Mouse (Mus musculus) gastrocnemius, adult 8-10 months (tissue): Measurements from ENCODE around the gene Rptor. TPM values are rescaled to one million over a fixed set of nuclear protein-coding genes. Genes with fewer than 3 reads are reported as not detected.

Experiments
- DNase-seq, 2 experiments: peaks; one replicate each; pipeline ENCODE4 v3.0.0; 2022; ENCODE audit warnings: low spot score in 2 of 2
- total RNA-seq, 4 experiments: library from RNA; stranded (reverse); gene quantifications; 2 replicates each; pipeline ENCODE4 v1.2.4; 2022

Rptor gene
- total RNA-seq, 4 experiments from 2014 or later: 25.2 to 28.5 (median 26.6) TPM

- peak; percentile 16 to 32 for DNase-seq
These were observed 237.0 kb downstream of the Rptor start for GRCm38 (mm10) chr11:119839411-119840342.

GRCm38 (mm10) chr11:119846608-119847007, 243.9 kb downstream of the Rptor start:
- no peak for DNase-seq

GRCm38 (mm10) chr11:119847076-119847475, 244.4 kb downstream of the Rptor start:
- no peak for DNase-seq

GRCm38 (mm10) chr11:119847569-119847968, 244.9 kb downstream of the Rptor start:
- DNase-seq: no peak

GRCm38 (mm10) chr11:119848189-119848588, 245.5 kb downstream of the Rptor start:
- DNase-seq: no peak

- DNase-seq: no peak
These were observed 253.3 kb downstream of the Rptor start for GRCm38 (mm10) chr11:119855999-119856398.

GRCm38 (mm10) chr11:119862523-119863299, 260.0 kb downstream of the Rptor start:
- no peak for DNase-seq

GRCm38 (mm10) chr11:119863421-119863821, 260.7 kb downstream of the Rptor start:
- peak in 1 of 2 experiments; percentile 13 for DNase-seq

GRCm38 (mm10) chr11:119866837-119867236, 264.1 kb downstream of the Rptor start:
- no peak for DNase-seq

- no peak for DNase-seq
These were observed 265.4 kb downstream of the Rptor start for GRCm38 (mm10) chr11:119868138-119868537.

GRCm38 (mm10) chr11:119868556-119868955, 265.9 kb downstream of the Rptor start:
- no peak for DNase-seq

GRCm38 (mm10) chr11:119871141-119871540, 268.4 kb downstream of the Rptor start:
- DNase-seq: no peak

- DNase-seq: no peak
These were observed 270.9 kb downstream of the Rptor start for GRCm38 (mm10) chr11:119873643-119874042.

- DNase-seq: no peak
These were observed 272.1 kb downstream of the Rptor start for GRCm38 (mm10) chr11:119874841-119875240.

GRCm38 (mm10) chr11:119875685-119876084, 273.0 kb downstream of the Rptor start:
- DNase-seq: no peak

- DNase-seq: no peak
These were observed 274.4 kb downstream of the Rptor start for GRCm38 (mm10) chr11:119877124-119877523.

GRCm38 (mm10) chr11:119879573-119879972, 276.9 kb downstream of the Rptor start:
- no peak for DNase-seq

GRCm38 (mm10) chr11:119883646-119884045, 280.9 kb downstream of the Rptor start:
- DNase-seq: no peak

- no peak for DNase-seq
These were observed 287.3 kb downstream of the Rptor start for GRCm38 (mm10) chr11:119889966-119890365.

GRCm38 (mm10) chr11:119891601-119892215, 289.0 kb downstream of the Rptor start:
- no peak for DNase-seq

GRCm38 (mm10) chr11:119893667-119894236, 291.0 kb downstream of the Rptor start:
- DNase-seq: no peak
